Mouse (Mus musculus) ovary, adult 18-20 months (tissue): Measurements from ENCODE around the gene Cer1.
A peak's percentile ranks its signal among the peaks of the same experiment; 100 is the strongest.

Experiments used
- DNase-seq: peaks from one replicate; pipeline ENCODE4 v3.0.0; 2022; ENCODE audit warnings: low spot score, mixed read lengths

Cer1 gene

DNA sequence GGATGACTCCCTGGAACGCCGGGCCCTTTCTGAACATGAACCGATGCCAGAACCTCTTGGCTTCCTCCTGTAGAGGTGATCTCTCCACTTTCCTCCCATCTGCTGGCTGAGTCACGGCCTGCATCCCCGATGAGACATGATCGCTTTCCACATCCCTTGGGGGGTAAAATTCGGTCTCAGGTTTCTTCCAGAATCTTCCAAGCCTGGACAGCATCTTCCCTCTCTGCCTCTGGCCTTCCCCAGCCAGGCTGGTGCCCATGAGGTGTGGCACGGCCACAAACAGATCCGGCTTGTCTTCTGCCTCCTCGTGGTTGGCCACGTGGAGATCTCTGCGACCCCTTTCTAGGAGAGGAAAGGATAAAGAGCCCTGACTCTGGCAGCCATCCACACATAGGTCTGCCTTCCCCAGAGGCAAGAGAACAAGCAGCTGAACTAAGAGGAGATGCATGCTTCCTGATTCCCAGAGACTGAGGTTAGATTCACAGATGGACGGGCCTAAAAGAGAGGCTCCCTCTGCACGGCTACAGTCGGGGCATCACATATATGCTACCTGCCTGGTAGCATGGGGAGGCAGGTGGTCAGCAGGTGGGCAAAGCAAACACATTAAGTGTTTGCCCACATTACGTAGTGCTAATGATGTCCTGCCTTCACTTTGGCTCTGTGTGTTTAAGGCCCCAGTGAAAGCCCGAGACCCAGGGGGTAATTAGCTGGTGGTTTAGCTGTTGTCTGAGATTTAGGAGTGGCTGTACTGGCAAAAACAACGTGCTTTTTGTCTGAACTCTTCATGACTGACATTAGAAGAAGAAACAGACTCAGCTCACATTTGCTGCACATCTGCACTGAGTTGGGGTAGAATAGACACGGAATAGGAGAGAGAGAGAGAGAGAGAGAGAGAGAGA lies at the start of gene Cer1:
Gene Cer1 (minus strand): TSS at position 513 of the 899 bp plus-strand sequence.
- no peak for DNase-seq

DNA sequence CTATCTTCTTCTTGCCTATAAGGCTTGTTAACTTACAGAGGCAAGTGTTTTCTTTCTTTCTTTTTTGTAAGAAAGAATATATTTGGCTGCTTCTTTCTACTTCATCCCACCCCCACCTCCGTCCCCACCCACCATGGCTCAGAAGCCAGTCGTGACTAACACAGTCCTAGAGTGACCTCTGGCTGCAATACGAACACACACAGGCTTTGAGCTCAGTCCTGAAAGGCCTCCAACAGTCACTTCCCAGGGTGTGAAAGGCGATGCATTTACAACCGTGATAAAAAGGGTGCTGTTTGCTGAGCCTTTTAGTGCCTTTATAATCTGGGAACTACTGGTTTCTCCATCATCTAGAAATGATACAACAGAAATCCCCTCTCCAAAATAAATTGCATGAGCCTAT lies 49.4 kb upstream of the Cer1 start:
- DNase-seq: no peak

DNA sequence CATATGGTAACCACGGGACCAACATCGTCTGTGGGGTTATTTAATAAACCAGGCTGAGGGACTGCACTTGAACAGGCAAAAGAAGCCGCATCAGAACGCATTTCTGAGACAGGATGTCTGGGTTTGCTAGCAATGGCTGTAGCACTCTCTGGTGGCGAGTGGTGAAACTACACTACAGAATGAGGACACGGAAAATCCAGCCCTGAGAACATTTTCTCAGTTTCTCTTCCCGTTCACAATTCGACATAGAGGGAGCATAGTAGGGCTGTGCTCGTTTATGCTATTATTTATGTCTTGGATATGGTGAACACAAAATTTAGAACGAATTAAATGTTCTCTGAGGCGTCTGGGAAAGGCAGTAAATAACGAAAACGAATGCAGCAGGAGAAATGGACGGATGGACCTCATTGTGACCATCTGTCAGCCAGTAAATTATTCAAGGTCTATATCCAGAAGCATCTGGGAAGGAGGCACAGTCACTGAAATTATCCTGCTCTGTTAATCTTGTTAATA lies 48.8 kb upstream of the Cer1 start:
- DNase-seq: peak; percentile 16

DNA sequence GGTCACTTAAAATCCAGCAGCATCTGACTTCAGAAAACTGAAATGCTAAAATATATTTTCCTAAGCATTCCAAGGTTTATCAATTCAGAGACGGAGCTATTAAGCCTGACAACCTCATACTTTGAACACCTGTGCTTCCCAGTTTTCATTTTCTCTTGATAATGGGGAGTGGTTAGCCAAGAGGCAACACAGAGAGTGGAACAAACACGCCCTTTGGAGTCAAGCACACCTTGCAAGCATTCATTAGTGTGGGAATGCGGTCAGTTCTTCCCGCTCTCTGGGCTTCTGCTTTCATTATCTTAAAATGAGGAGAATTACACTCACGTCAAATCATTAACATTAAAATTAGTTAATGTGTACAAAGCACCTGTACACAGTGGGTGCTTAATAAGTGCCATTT lies 45.1 kb upstream of the Cer1 start:
- no peak for DNase-seq

- no peak for DNase-seq
Measured at GRCm38 (mm10) chr4:82921962-82922361, 37.0 kb upstream of the Cer1 start.

DNA sequence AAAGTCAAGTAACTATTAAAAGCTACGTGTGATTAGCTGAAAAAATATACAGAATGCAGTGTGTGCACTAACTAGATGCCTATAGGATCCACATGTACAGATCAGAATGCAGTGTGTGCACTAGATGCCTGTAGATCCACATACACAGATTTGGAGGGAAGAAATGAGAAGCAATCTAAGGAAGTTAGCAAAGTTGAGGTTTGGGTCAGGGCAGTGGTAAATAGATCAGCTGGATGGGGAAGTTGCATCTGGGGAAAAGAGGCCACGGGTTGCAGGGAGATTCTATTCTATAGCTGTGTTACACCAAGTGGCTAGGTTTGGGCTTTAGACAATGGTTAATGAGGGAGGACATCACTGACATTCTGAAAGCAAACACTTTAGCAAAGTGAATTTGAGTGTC lies 33.7 kb upstream of the Cer1 start:
- no peak for DNase-seq

- no peak for DNase-seq
Measured at GRCm38 (mm10) chr4:82916678-82917050, 31.7 kb upstream of the Cer1 start.

DNA sequence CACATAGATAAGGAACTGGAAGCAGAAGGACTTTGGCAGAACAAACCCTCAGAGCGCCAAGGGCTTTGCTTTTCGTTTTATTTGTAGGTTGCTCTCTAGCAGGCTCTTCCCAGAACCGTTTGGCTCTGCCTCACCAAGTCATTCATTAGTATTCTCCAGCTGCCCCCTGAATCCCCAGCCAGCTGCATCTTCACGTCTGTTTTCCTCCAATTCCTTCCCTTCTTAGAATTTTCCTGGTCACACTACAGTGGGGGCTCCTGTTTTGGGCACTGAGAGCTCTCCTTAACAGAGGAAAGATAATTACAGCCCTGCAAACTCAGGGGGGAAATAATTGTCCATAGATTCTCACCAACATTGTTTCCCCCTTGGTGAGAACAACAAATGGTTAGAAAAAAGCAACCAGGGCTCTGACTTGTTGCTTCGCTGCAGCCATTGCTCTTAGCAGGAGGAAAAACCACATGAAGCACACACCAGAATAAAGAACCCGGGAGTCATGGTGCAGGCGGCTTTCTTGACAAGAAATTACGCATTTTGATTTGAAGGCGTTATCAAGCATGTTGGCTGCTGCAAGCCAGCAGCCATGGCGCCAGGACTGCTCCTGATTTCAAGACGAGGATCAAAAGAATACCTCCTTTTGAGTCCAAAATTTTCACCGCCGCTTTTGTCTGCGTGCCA lies 31.2 kb upstream of the Cer1 start:
- no peak for DNase-seq

DNA sequence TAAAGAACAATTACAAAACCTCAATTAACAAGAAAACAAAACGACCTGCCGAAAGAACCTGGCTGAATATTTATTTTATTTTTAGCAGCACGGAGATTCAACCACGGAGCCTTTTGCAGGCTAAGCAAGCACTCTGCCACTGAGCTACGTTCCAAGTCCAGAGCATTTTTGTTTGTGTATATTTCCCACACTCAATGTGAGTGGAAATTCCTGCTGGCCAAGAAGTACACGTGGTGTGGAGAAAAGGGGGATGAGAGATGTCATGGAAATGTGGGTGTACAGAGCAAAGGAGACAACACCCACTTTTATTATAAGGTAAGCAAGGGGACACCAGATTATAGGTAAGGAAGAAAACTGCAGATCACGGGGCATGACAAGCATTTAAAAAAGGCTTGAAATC lies 30.6 kb upstream of the Cer1 start:
- no peak for DNase-seq

DNA sequence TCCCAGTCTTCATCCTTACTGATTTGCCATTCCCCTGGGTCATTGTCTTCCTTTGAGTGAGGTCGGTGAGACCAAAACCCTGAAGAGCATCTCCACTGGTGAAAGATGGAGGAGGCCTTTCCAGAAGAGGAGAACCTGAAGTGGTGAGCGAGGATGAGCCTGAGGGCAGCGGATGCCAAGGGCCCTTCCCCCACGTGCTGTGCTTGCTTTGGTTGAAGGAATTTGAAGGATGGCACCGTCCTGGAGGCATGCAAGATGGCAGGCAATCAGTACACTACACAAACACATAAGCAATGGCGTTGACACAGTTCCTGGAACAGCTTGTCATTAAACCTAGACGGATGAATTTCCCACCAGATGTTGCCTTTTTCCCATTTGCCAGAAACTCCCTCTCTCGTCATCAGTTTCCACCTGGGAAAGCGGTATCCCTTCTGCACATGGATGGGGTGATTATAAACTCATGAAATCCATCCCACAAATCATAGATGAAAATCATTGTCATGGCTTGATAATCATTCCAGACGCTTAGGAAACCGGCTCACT lies 29.7 kb upstream of the Cer1 start:
- no peak for DNase-seq

DNA sequence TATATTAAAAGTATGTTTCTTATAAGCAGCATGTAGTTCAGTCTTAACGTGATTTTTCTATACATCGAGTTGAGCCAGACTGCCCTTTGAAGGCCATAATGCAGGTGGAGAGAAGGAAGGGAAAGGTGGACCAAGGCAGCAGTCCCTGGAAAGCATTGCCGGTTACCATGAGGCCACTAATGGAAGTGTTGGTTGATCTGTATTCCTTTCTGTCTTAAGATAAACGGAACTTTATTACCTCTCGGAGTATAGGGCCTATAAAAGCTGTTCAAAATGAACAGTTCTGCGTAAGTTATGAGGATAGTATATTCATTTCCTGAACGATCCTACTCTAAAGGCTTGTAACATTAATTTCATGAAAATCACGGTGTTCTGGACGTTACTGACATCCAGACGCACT lies 10.3 kb upstream of the Cer1 start:
- DNase-seq: no peak

GRCm38 (mm10) chr4:82892247-82892646 lies 7.3 kb upstream of the Cer1 start:
- DNase-seq: no peak

- DNase-seq: no peak
Measured at GRCm38 (mm10) chr4:82891566-82891965, 6.6 kb upstream of the Cer1 start.

- no peak for DNase-seq
Measured at GRCm38 (mm10) chr4:82891049-82891448, 6.1 kb upstream of the Cer1 start.

DNA sequence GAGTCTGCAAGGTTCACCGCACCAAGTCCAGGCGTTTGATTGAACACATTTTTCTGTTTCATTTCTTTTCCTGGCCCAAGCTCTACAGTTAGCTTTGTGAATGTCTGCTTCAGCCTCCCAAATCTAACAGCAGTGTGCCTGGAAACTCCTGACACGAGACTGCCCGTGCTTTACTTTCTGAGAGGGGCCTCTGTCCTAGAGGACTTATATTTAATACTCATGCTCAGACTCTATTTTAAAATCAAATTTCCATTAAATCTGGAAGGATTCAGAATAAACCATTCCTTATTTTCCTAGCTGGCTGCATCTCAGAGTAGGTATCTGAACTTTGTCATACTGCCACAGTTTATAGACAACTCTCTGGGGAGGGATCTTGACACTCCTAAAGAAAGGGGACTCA lies 5.6 kb upstream of the Cer1 start:
- DNase-seq: no peak

DNA sequence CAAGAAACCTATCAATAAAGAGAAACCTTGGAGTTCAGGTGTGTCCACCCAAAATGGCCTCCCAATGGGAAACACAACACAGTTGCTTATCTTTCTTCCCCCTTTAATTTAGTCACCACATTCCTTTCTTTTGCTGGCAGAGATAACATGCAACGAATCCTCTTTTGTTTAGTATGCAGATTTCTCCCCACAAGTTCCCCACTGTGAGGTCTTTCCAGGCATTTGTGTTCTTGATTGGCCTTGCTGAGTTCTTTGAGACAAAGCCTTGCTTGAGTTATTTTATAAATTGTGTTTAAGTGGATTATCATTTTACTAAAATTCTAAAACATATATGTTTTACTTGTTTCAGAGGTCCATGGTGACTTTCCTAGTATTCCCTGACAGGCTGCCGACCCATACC lies 1.2 kb upstream of the Cer1 start:
- DNase-seq: no peak

- no peak for DNase-seq
Measured at GRCm38 (mm10) chr4:82885535-82885913, 576 bp upstream of the Cer1 start.

DNA sequence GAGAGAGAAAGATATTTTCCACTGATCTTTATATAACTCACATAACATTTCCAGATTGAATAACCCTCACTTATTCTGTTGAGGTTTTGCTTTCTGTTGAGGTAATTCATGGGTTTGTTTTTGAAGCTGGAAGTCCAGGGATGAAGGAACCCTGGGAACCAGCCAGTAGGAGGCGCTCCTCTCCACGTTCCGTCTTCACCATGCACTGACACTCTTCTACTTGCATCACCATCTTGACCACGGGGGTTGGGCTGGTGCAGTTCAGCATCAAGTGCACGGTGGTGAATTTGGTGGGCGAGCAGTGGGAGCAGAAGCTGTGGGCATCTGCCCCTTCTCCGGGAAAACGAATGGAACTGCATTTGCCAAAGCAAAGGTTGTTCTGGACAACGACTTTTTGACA lies 2.4 kb downstream of the Cer1 start:
- no peak for DNase-seq

GRCm38 (mm10) chr4:82881366-82881765 lies 3.6 kb downstream of the Cer1 start:
- no peak for DNase-seq

DNA sequence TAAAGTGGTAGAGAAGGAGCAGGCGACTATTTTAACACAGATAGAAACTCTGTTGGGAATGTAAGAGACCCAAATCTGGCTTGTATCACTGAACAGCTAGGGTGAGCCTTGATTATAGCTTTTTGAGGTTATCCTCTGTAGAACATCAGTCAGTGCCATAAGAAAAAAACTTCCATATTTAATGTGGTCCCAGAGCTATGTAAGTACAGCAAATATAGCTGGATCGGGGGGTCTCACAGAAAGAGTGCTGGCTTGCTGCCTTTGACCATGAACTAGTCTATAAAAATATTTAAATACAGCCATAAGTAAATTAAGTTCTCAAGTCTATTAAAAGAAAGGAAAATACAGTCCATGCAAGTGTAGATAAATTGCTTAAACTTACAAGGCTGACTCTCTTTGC lies 4.7 kb downstream of the Cer1 start:
- DNase-seq: no peak

GRCm38 (mm10) chr4:82879152-82879551 lies 5.8 kb downstream of the Cer1 start:
- DNase-seq: no peak

DNA sequence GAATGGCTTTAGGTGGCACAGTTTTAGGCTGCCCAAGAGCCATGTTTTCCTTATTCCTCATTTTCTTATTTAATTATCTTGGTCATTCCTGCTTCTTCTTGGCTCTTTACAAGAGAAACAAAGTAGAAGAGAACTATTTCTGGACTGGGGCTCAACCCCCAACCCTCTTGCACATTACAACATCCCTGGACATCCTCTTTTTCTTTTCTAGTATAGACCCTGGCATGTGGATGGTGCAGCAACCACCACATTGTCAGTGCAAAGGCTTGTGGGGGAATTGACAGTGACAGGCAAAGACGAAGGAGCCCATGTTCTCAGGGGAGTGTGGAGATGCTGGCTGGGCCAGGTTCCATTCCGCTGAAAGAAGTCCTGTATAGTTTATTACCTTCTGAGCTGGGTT lies 8.3 kb downstream of the Cer1 start:
- DNase-seq: no peak

- DNase-seq: no peak
Measured at GRCm38 (mm10) chr4:82875532-82875931, 9.4 kb downstream of the Cer1 start.
